Mouse (Mus musculus): Measurements from ENCODE around the gene Smurf1.

Gene Smurf1

DNA sequence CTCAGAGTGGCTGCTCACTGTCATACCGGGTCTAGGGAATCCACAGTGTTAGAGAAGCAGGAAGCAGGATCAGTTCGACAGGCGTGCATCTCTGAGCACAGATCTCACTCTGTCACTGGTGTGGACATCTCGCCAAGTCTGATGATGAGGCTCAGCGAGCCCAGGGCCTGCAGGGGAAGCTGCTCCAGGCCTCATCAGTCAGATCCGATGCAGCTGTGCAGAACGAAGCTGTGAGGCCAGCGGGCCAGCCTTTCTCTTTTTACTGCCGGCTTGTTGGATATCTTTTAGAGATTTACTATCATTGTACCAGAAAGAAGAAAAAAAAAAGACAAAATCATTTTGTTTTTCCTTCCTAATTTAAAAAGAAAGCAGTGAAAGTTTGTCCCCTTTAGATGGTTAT is 106.4 kb downstream of the Smurf1 start:
- no peak for DNase-seq

DNA sequence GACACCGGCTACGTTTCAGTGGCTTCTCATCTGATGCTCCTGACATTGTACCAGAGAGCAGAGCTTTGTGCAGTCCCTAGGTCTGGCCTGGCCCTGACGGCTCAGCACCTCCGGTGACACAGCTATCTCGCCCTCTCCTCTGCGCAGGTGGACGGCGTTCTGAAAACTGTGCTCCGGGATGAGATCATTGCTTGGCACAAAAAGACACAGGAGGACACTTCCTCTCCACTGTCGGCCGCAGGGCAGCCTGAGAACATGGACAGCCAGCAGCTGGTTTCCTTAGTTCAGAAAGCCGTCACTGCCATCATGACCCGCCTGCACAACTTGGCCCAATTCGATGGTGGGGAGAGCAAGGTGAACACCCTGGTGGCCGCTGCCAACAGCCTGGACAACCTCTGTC is 107.1 kb downstream of the Smurf1 start:
- DNase-seq, result no peak

DNA sequence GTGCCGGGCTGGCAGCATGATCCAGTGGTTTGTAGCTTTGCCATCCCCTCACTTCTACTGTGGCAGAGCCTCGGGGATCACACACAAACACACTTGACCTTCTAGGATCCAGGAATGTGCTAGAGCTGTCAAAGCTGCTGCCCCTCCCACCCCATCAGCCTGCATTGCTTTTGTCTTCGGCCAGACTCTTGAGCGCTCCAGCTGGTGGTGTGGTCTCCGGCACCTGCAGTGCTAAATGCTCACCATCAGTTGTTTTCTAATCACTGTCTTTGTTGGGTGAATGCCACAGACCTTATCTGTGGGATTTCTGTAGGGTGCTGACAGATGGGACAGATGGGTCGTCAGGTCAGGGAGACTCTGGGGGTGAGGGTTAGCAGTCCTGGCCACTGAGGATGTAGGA is 109.7 kb downstream of the Smurf1 start:
- DNase-seq, result no peak

DNA sequence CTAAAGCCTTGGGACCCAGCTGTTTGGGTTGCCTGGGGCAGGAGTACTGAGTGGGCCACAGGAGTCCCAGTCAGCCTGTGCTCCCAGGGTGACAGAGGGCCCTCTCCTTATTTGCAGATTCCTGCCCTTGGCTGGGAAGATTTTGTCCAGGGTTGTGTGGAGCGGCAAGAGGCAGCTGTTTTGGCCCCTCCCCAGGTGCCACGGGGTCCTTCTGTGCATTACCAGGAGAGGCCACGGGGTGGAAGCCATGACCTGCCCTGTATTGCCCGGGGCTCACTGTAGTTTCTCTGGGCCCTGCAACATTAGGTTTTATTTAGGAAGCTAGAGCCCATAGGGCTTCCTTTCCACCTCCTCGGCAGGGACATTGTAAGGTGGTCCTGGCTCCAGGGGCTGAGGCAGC is 111.7 kb downstream of the Smurf1 start:
- DNase-seq, result no peak

DNA sequence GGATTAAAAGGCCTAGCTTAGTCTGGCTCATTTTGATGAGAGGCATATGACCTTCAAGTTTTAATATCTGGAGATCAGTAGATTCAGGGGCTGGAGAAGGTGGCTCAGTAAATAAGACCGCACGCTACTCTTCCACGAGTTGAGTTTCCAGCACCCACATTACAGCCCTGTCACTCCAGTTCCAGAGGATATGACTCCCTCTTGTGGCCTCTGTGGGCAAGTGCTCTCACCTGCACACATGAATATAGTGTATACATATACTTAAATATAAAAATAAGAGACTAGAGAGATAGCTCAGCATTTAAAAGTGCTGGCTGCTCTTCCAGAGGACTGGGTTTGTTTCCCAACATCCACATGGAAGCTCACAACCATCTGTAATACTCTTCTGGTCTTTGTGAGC is 113.8 kb downstream of the Smurf1 start:
- no peak for DNase-seq

DNA sequence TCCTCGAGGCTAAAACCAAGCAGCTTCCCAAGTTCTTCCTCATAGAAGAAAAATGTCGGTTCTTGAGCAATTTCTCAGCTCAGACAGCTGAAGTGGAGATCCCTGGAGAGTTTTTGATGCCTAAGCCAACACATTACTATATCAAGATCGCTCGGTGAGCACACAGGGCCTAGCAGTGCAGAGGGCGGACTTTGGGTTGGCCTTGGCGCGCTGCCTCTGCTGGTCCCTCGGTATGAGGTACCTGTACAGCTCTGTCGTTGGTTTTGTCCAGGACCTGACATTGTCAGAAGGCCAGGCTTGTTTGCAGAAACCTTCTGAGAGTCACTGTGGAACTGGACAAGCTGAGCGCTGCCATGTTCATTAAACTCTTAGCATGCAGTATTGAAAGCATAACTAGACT is 115.7 kb downstream of the Smurf1 start:
- DNase-seq, result no peak

- no peak for DNase-seq
These were observed 116.9 kb downstream of the Smurf1 start for GRCm38 (mm10) chr5:144848735-144849134.

- no peak for DNase-seq
These were observed 120.3 kb downstream of the Smurf1 start for GRCm38 (mm10) chr5:144845352-144845751.

DNA sequence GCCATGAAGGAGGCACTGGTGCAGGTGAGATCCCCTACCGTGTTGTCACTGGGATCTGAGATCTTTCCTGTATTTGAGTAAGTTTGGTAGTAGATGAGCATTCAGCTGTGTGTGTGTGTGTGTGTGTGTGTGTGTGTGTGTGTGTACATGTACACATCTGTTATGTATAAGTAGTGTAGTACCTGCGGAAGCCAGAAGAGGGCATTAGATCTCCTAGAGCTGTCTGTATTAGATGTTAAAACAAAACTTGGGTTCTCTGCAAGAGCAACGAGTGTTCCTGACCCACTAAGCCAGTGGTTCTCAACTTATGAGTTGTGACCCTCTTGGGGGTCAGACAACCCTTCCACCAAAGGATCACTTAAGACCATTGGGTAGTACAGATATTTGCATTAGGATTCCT is 129.5 kb downstream of the Smurf1 start:
- no peak for DNase-seq

DNA sequence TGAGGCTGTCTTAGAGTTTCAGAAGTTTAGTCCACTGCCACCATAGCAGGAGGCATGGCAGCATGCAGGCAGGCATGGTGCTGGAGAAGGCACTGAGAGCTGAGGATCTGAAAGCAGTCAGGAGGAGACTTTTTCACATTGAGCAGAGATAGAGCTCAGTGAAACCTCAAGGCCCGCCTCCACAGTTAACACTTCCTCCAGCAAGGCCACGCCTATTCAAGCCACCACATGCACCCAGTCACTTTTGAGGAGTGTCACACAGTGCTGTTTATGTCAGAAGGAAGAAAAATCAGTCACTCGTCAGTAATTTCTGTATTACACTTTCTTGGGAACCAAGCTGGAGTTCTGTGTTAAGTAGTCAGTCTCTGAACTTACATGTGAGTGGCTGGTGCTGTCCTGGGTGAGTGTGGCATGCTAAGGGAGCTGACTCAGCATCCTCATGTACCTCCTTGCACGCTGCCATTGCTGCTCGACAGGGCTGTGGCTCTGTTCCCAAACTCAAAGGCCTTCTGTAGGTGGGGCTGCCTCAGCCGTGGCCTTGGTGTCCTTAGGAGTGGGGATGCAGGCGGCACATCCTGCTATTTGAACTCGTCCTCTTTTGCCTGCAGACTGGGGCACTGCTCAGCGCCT is 133.7 kb downstream of the Smurf1 start:
- DNase-seq, result no peak

DNA sequence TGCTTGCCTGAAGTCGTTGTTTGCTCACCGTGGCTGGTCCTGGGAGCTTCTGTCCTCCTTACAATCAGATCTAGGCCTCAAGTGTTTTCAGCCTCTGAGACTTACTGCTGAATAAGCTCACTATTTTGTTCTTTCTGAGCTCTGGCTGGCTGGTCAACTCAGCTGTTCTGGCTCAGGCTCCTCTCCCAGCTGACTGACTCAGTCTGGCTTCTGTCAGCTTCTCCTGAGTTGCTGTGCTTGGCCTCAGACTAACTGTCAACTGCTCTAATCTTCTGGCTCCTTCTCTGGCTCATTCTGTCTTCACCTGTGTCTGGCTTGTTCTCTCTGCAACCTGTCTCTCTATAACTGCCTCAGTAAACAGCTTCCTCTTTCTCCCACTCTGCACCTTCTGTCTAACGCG is 136.0 kb downstream of the Smurf1 start:
- DNase-seq, result no peak

DNA sequence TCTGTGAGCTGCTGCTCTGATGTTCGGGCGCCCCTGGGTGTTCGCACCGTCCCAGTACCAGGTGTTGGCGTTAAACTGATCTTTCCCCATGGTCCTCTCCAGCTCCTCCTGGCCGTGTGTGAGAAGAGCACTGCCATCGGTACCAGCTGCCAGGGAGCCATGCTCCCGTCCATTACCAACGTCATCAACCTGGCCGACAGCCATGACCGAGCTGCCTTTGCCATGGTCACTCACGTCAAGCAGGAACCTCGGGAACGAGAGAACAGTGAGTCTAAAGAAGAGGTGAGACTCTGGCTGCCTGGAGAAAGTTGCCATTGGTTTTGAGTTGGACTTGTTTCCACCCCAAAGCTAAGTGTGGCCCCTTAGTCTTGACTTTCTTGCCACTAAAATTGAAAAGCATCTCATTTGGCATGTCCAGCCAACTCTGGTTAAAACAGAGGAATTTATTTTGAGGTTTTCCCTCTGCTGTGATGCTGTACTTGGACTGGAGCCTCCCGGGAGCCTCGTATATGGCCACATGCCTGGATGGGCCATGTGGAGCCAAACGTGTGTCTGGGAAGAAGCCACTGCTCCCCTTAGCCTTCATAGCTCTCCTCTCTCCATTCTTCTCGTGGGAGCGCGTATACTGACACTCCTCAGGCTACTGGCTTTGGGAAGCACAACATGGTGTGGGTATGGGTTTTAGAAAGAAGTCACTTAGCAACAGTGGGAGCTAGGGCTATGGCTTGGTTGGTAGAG is 137.1 kb downstream of the Smurf1 start:
- no peak for DNase-seq
